Mouse (Mus musculus): ENCODE data around the gene Olfr190. TPM values are rescaled to one million over a fixed set of nuclear protein-coding genes. Genes with fewer than 3 reads are reported as not detected.
"Not testable (repeated sequence)": the region's sequence is repeated elsewhere in the genome, so short reads cannot be mapped to it uniquely, and the experiment has no call there.

Olfr190 gene
- polyA plus RNA-seq (2016; fragmentation: Nextera tagmentation; extraction: Ambion mirVana) = not detected in 2 replicates

DNA sequence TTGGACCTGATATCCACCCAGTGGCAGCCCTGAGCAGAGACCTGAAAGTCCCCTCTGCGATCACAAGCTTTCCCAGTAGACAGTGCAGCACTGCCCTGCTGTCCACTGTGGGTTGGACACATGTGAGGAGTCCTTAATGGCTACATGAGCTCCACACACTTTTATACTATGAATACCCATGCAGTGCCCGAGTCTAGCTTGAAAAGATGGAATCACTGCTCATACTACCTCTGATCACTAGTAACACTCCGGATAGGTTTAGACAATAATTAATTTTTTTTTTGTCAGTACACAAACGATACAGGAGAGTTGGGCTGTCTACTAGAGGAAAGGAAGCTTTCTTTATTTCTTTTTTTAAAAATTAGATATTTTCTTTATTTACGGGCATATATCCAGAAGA, at the start of gene Olfr190:
Gene Olfr190 (minus strand): TSS at position 101 of the 400 bp plus-strand sequence.
- DNase-seq (ENCODE audit: low spot score) = no peak
- 92% methylated on average over 5 of the region's 5 CpGs for WGBS
- H3K4me3 ChIP-seq = no peak within 1 kb of the TSS
- H3K9me3 ChIP-seq (replicated peaks) = no peaks in the 10 kb centered on the region
- no peaks in the 10 kb centered on the region for H3K36me3 ChIP-seq
- H3K4me1 ChIP-seq = no peaks in the 10 kb centered on the region
- H3K27ac ChIP-seq = no peak within 1 kb of the TSS
- no peaks in the 10 kb centered on the region for H3K27me3 ChIP-seq (ENCODE audit: low read depth, poor library complexity, severe bottlenecking)

DNA sequence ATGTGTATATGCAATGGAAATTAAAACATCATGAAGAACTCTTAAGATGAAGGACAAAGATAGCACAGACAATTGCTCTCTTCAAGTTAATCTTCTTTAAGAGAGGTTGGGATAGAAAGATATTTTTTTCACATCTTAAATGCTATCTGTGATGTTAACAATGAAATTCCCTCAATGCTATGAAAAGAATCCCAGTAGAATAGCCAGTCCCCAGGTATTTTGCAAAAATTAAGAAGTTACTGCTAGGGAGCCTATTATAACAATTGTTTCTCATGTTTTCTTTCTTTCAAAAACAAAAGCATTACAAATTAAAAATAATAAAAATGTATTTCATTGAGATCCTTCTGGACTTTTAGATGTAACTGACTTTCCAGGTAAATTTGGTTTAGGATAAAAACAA, 43.2 kb upstream of the Olfr190 start, which contains the start of gene Olfr194:
Gene Olfr194 (minus strand): TSS at position 101 of the 400 bp plus-strand sequence.
- H3K4me3 ChIP-seq = no peak within 1 kb of the TSS
- H3K27me3 ChIP-seq (ENCODE audit: low read depth, poor library complexity, severe bottlenecking) = no peaks in the 10 kb centered on the region
- no peak within 1 kb of the TSS for H3K27ac ChIP-seq
- H3K4me1 ChIP-seq = no peaks in the 10 kb centered on the region
- no peaks in the 10 kb centered on the region for H3K36me3 ChIP-seq
- no peaks in the 10 kb centered on the region for H3K9me3 ChIP-seq (replicated peaks)
- no peak for DNase-seq (ENCODE audit: low spot score)

DNA sequence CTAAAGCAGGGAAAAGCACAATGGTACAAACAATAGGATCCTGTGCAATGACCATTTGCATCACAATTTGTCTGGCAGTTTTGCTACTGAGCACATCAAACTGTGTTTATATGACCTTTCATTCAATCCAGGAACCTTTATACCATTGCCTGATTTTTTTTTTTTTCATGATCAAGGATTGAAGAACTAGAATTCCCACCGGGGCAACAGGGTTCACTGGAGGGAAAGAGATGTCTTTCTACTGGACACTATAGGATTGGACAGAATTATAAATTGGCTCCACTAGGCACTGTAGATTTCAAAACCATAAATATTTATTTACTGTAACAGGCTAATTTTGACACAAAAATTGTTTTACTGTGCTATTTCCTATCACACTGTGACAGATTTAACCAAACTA, 34.0 kb upstream of the Olfr190 start, which contains the start of gene Olfr193:
Gene Olfr193 (minus strand): TSS at position 101 of the 400 bp plus-strand sequence.
- WGBS = 82% methylated on average over 1 of the region's 1 CpGs
- Histone ChIP-seq H3K36me3 (no peaks in the 10 kb centered on the region), H3K9me3 (replicated peaks) (no peaks in the 10 kb centered on the region), H3K4me1 (no peaks in the 10 kb centered on the region), H3K27ac (no peak within 1 kb of the TSS), H3K4me3 (no peak within 1 kb of the TSS), H3K27me3 (ENCODE audit: low read depth, poor library complexity, severe bottlenecking) (no peaks in the 10 kb centered on the region)
- DNase-seq (ENCODE audit: low spot score) = no peak

DNA sequence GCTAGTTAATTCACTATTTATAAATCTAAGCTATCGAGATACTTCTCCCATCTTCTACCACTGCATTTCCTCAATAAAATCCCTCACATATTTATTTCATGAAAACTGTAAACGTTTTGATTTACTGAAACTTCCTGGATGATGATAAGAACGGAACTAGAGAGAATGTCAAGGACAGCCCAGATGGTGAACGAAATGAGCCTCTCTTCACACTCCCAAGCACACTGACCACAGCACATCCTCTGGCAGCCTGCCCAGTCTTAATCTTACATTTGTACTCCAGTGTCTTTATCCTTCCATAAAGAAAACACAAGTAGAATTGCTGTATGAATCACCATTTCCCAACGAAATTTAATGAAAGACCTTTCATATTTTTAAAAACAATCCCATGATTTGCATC, 30.7 kb upstream of the Olfr190 start:
- DNase-seq (ENCODE audit: low spot score) = not testable (repeated sequence)

DNA sequence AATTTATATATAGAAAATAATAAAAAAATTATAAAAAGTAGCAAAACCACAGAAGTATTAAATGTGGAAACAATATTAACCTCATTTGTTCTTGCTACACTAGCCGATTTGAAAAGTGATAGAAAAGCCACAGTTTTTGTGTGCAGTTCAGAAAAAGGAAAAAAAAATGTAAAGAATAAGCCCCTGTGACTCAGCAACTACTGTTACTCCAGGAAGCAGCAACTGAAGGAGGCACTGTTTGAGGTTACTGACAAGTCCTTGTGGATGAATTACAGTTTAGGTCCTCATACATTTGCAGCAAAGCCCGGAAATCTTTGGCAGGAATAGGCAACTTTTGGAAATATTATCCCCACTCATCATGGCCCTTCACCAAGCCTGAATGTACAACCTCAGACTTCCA, 27.5 kb upstream of the Olfr190 start:
- H3K4me3 ChIP-seq = no peak overlapping the region
- no peaks in the 10 kb centered on the region for H3K9me3 ChIP-seq (replicated peaks)
- no peaks in the 10 kb centered on the region for H3K27me3 ChIP-seq (ENCODE audit: low read depth, poor library complexity, severe bottlenecking)
- WGBS = 87% methylated on average over 2 of the region's 2 CpGs
- no peaks in the 10 kb centered on the region for H3K36me3 ChIP-seq
- no peak overlapping the region for H3K27ac ChIP-seq
- H3K4me1 ChIP-seq = no peaks in the 10 kb centered on the region
- DNase-seq (ENCODE audit: low spot score) = no peak

More for the DNA sequence above, 30.7 kb upstream of the Olfr190 start:
- H3K27me3 ChIP-seq (ENCODE audit: low read depth, poor library complexity, severe bottlenecking); H3K36me3 ChIP-seq; H3K4me1 ChIP-seq; H3K27ac ChIP-seq; H3K4me3 ChIP-seq; H3K9me3 ChIP-seq (replicated peaks): not testable (repeated sequence)
- WGBS = 73% methylated on average over 5 of the region's 5 CpGs

DNA sequence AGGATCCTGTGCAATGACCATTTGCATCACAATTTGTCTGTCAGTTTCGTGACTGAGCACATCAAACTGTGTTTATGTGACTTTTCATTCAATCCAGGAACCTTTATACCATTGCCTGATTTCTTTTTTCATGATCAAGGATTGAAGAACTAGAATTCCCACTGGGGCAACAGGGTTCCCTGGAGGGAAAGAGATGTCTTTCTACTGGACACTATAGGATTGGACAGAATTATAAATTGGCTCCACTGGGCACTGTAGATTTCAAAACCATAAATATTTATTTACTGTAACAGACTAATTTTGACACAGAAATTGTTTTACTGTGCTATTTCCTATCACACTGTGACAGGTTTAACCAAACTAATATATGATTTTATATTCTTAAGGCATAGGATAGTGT, 11.9 kb upstream of the Olfr190 start, which contains the start of gene Olfr191:
Gene Olfr191 (minus strand): TSS at position 101 of the 400 bp plus-strand sequence.
- not testable (repeated sequence) for H3K4me3 ChIP-seq; H3K27ac ChIP-seq; H3K9me3 ChIP-seq (replicated peaks); H3K36me3 ChIP-seq; H3K4me1 ChIP-seq; DNase-seq (ENCODE audit: low spot score); H3K27me3 ChIP-seq (ENCODE audit: low read depth, poor library complexity, severe bottlenecking)
- WGBS = 72% methylated on average over 1 of the region's 1 CpGs

DNA sequence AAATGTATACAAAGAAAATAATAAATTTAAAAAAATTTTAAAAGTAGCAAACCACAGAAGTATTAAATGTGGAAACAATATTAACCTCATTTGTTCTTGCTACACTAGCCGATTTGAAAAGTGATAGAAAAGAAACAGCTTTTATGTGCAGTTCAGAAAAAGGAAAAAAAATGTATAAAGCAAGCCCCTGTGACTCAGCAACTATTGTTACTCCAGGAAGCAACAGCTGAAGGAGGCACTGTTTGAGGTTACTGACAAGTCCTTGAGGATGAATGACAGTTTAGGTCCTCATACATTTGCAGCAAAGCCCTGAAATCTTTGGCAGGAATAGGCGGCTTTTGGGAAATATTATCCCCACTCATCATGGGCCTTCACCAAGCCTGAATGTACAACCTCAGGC, 3.3 kb upstream of the Olfr190 start:
- not testable (repeated sequence) for H3K4me3 ChIP-seq; H3K4me1 ChIP-seq; H3K27me3 ChIP-seq (ENCODE audit: low read depth, poor library complexity, severe bottlenecking); H3K27ac ChIP-seq; H3K9me3 ChIP-seq (replicated peaks); DNase-seq (ENCODE audit: low spot score); H3K36me3 ChIP-seq
- WGBS = 93% methylated on average over 2 of the region's 2 CpGs

DNA sequence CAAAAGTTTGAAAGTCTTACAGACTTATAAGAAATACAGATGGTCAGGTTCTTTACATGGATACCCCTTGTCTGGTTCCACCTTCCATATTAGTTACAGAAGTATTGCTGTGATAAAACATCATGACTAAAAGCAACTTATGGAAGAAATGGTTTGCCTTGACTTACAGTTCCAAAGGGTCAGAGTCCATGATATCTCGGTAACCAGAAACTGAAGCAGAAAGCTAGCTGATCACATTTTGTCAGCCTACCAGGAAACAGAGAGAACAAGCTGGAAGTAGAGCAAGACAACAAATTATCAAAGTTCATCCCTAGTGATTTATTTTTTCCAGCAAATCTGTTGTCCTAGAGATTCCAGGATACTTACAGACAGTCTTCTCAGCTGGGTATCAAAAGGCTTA, 4.3 kb downstream of the Olfr190 start:
- H3K9me3 ChIP-seq (replicated peaks) = no peaks in the 10 kb centered on the region
- no peaks in the 10 kb centered on the region for H3K27me3 ChIP-seq (ENCODE audit: low read depth, poor library complexity, severe bottlenecking)
- no peak overlapping the region for H3K27ac ChIP-seq
- H3K4me3 ChIP-seq = no peak overlapping the region
- no peaks in the 10 kb centered on the region for H3K36me3 ChIP-seq
- no peaks in the 10 kb centered on the region for H3K4me1 ChIP-seq
- WGBS = 91% methylated on average over 1 of the region's 1 CpGs
- DNase-seq (ENCODE audit: low spot score) = no peak

DNA sequence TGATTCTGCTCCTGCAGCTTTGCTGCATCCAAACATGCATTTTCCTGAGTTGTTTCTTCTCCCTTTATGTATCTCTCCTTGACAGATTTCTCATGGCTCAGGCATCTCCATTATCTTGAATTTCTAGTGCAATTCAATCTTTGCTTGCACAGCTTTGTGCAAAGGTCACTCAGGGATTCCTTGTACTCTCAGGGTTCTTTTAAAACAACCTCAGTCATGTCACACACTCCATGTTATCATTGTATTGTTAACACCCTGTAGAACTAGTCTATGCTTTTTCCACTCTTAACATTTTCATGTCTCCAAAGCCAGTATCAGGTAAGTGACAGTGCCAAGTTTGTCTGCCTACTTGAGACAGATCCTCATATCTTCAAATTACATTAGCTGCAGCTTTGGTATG, 6.0 kb downstream of the Olfr190 start:
- Histone ChIP-seq H3K36me3 (no peaks in the 10 kb centered on the region), H3K27me3 (ENCODE audit: low read depth, poor library complexity, severe bottlenecking) (no peaks in the 10 kb centered on the region), H3K27ac (no peak overlapping the region), H3K4me3 (no peak overlapping the region), H3K4me1 (no peaks in the 10 kb centered on the region), H3K9me3 (replicated peaks) (no peaks in the 10 kb centered on the region)
- no peak for DNase-seq (ENCODE audit: low spot score)

DNA sequence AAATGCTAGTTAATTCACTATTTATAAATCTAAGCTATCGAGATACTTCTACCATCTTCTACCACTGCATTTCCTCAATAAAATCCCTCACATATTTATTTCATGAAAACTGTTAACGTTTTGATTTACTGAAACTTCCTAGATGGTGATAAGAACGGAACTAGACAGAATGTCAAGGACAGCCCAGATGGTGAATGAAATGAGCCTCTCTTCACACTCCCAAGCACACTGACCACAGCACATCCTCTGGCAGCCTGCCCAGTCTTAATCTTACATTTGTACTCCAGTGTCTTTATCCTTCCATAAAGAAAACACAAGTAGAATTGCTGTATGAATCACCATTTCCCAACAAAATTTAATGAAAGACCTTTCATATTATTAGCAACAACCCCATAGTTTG, 15.4 kb downstream of the Olfr190 start:
- not testable (repeated sequence) for H3K36me3 ChIP-seq; H3K27me3 ChIP-seq (ENCODE audit: low read depth, poor library complexity, severe bottlenecking); H3K9me3 ChIP-seq (replicated peaks); DNase-seq (ENCODE audit: low spot score); H3K27ac ChIP-seq; H3K4me1 ChIP-seq; H3K4me3 ChIP-seq
- 80% methylated on average over 3 of the region's 3 CpGs for WGBS

DNA sequence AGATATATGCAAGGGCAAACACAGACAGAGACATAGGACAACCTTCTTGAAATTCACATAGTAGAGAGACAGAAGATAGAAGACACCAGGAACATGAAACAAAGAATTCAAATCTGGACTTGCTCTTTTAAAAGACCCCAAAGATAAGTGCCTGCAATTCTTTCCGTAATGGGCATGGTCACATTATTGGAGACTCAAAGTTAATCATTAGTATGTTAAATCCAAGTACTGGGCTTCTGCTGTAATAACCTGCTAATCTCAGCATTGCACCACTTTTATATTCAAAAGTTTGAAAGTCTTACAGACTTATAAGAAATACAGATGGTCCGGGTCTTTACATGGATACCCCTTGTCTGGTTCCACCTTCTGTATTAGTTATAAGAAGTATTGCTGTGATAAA, 28.5 kb downstream of the Olfr190 start:
- DNase-seq (ENCODE audit: low spot score); H3K27ac ChIP-seq; H3K4me3 ChIP-seq; H3K9me3 ChIP-seq (replicated peaks); H3K27me3 ChIP-seq (ENCODE audit: low read depth, poor library complexity, severe bottlenecking); H3K4me1 ChIP-seq; H3K36me3 ChIP-seq: not testable (repeated sequence)
- 94% methylated on average over 2 of the region's 2 CpGs for WGBS

DNA sequence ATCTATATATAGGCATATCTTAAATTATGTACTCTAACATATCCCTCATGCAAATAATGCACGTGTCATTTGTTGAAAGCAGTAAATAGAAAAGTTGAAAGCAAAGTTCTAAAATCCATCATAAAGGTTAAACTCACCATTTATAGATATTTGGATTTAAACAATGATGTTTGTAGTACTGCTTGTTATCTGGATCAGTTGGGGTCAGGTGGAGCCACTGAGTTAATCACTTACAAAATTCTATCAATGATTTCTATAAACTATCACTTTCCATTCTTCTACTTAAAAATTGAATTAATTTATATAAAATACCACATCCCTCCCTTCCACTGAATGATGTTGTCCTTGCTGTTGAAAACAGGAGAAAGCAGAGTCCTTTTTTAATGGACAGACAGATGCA, 28.9 kb downstream of the Olfr190 start:
- H3K36me3 ChIP-seq = no peaks in the 10 kb centered on the region
- H3K4me3 ChIP-seq = no peak overlapping the region
- no peak overlapping the region for H3K27ac ChIP-seq
- H3K27me3 ChIP-seq (ENCODE audit: low read depth, poor library complexity, severe bottlenecking) = no peaks in the 10 kb centered on the region
- no peak for DNase-seq (ENCODE audit: low spot score)
- 84% methylated on average over 1 of the region's 1 CpGs for whole genome bisulfite sequencing
- H3K9me3 ChIP-seq (replicated peaks) = no peaks in the 10 kb centered on the region
- no peaks in the 10 kb centered on the region for H3K4me1 ChIP-seq

DNA sequence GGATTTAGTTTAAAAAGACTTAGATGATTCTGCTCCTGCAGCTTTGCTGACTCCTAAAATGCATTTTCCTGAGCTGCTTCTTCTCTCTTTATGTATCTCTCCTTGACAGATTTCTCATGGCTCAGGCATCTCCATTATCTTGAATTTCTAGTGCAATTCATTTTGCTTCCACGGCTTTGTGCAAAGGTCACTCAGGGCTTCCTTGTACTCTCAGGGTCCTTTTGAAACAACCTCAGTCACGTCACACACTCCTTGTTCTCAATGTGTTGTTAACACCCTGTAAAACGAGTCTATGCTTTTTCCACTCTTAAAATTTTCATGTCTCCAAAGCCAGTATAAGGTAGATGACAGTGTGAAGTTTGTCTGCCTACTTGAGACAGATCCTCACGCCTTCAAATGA, 30.2 kb downstream of the Olfr190 start:
- Histone ChIP-seq H3K27ac (no peak overlapping the region), H3K9me3 (replicated peaks) (no peaks in the 10 kb centered on the region), H3K4me3 (no peak overlapping the region), H3K36me3 (no peaks in the 10 kb centered on the region), H3K4me1 (no peaks in the 10 kb centered on the region), H3K27me3 (ENCODE audit: low read depth, poor library complexity, severe bottlenecking) (no peaks in the 10 kb centered on the region)
- 79% methylated on average over 4 of the region's 4 CpGs for WGBS
- DNase-seq (ENCODE audit: low spot score) = no peak

DNA sequence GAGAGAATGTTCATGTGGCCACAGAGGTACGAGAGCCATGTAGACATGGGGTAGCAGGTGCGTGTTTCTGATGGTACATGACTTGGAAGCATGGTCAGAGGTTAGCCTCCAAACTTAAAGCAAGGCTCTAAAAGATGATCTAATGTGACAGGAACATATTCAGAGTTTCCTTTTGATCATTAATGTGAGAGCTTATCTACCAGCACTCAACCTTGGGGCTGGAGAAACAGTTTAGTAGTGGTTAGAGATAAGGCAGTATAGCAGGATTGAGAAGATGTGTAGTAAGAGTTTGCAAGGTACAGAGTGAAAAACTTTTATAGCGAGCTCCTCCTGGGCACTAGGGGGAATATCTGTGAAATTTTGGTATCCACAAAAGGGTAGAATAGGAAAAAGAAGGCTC, 32.0 kb downstream of the Olfr190 start:
- no peaks in the 10 kb centered on the region for H3K9me3 ChIP-seq (replicated peaks)
- H3K36me3 ChIP-seq = no peaks in the 10 kb centered on the region
- no peak overlapping the region for H3K27ac ChIP-seq
- H3K4me1 ChIP-seq = no peaks in the 10 kb centered on the region
- DNase-seq (ENCODE audit: low spot score) = no peak
- no peak overlapping the region for H3K4me3 ChIP-seq
- no peaks in the 10 kb centered on the region for H3K27me3 ChIP-seq (ENCODE audit: low read depth, poor library complexity, severe bottlenecking)
- WGBS = 86% methylated on average over 3 of the region's 3 CpGs
